Mouse (Mus musculus): ENCODE results near the gene Neurl2.

- TF ChIP-seq POLR2A (IDR thresholded peaks at IDR 0.05; ENCODE audit: low read depth, low read length) (no peak), CTCF (conservative IDR thresholded peaks at IDR 0.05; ENCODE audit: insufficient read depth, insufficient read length, low read depth, low read length) (no peak)
Observed at GRCm38 (mm10) chr2:164828437-164828836, 4.8 kb downstream of the Neurl2 start, which contains the start of gene Spata25.

Measured in kidney, adult 2 months (tissue).